Mouse (Mus musculus): ENCODE measurements around the gene Gpatch1.
"Not testable (repeated sequence)": the region's sequence is repeated elsewhere in the genome, so short reads cannot be mapped to it uniquely, and the experiment has no call there.

Gpatch1 gene

DNA sequence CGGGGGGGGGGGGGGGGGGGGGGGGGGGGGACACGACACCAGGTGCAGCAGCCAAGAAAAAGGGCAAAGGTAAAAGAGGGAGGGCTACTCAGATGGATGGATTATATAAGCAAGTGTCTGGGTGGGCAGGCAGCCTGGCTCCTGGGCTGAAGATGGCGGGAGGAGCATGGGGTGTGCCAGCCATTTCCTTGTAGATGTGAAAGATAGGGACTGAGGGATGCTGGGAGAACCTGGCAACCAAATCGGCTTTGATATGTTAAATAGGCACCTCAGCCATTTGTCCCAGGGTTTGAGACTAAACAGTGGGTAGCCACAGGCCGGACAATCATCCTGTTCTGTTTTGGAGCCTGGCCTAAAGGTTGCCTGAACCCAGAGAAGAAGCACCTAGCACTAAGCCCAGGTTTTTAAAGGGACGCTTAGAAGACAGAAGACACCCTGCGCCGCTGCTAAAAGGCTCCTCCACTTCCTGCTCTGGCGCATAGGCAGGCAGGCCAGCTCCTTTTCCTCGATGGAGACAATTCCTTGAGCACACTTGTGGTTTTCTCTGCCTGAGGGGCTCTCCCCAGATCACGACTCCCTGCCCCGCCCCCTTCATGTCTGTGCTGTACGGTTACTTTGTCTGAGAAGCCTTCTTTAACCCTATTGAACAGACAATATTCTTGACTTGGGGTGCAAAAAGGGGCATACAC is 4.6 kb upstream of the Gpatch1 start:
- DNase-seq (ENCODE audit: low spot score), result no peak

DNA sequence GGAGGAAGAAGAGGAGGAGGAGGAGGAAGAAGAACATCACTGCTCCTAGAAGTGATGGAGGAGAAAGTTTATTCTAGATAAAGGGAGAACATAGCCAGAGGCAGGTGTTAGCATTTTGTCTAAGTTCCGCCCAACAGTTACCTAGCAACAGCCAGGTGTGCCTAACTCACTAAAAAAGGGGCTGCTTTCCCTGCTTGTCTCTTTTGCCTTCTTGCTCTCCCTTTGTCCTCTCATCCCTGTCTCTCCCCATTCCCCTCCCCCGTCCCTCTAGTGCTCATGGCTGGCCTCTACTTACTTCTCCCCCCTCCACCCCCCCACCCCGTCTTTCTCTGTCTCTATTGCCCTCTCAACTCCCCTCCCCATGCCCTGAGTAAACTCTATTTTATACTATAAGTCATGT is 3.9 kb upstream of the Gpatch1 start:
- DNase-seq (ENCODE audit: low spot score), result no peak

DNA sequence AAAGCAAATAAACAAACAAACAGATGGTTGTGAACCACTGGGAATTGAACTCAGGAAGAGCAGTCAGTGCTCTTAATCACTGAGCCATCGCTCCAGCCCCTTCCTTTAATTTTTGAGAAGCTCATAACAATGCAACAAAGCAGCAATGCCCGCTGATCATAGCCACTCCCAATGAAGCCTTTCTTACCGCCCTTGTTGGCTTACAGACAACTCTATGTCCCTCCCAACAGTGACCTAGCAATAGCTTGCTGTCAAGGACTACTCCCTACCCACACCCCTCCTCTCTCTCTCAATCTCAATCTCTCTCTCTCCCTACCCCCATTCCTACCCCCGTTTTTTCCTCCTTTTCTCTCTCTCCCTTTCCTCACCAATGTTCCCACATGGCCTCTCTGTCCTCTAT is 1.5 kb upstream of the Gpatch1 start:
- no peak for DNase-seq (ENCODE audit: low spot score)

DNA sequence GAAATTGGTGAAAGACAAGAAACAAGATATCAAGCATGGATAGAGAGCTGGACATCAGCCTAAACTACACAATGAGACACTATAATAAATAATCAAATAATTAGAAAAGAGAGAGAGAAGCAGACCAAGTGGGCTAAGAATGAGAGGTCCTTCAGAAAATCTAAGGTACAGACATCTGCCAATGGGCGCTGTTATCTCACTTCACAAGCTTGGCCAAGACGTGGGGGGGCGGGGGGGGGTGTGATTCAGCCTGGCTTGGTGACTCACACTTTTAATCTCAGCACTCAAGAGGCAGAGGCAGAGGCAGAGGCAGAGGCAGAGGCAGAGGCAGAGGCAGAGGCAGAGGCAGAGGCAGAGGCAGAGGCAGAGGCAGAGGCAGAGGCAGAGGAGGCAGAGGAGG is 981 bp upstream of the Gpatch1 start:
- DNase-seq (ENCODE audit: low spot score), result not testable (repeated sequence)

DNA sequence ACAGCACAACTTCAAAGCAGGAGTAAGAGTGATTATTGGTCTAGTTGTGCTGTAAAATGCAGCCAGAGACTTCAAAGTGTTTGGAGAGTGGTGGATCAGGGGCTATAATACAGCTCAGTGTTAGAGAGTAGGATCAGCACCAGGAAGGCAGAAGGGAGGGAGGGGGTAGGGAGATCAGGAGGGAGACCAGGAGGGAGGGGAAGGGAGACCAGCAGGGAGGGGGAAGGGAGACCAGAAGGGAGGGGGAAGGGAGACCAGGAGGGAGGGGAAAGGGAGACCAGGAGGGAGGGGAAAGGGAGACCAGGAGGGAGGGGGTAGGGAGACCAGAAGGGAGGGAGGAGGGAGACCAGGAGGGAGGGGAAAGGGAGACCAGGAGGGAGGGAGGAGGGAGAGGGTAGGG is 4.1 kb downstream of the Gpatch1 start:
- no peak for DNase-seq (ENCODE audit: low spot score)

DNA sequence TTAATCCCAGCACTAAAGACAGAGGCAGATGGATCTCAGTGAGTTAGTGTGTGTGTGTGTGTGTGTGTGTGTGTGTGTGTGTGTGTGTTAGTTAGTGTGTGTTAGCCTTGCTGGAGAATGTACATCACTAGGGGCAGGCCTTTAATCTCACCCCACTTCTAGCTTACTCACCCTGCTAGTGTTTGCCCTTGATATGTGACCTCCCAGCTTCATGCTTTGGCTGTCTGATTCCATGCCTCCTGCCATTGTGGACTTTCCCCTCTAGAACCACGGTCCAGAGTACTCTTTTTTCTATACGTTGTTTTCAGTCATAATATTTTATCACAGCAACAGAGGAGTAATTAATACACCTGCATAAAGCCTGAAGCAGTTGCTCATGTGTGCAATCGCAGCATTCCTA is 7.0 kb downstream of the Gpatch1 start:
- DNase-seq (ENCODE audit: low spot score), result no peak

DNA sequence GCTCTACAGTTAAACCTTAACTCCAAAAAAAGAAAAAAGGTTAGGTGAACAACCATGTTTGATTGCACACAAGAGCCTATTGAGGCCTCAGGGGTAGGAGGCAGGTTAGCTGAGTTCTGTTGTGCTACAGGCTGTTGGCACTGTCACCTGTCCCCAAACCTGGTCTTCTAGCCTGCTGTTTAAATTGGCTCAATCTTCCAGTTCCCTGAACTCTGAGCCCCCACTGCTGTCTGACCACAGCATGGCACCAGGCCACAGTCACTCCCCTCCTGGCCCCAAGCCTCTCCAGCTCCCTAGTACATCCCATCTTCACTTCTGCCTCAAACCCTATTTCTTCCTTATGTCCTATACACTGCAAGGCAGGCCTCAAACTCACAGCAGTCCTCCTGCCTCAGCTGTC is 17.4 kb downstream of the Gpatch1 start:
- no peak for DNase-seq (ENCODE audit: low spot score)

DNA sequence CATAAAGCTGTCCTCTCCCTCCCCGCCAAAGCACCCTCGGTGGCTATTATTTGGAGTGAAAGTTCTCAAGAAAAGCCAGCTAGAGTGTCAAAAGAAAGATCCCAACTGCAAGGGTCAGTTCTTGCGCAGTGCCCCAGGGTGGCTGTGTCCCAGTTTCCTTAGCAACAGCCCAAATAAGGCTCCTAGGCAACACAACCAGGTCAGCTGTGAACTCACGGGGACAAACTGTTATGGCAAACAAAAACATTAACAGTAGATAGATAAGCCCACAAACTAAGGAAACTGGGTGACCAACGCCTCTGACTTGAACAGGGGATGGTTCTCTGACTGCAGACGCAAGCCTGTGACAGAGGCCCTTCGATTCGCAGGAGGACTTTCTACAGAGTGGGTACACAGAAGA is 18.6 kb downstream of the Gpatch1 start:
- no peak for DNase-seq (ENCODE audit: low spot score)

DNA sequence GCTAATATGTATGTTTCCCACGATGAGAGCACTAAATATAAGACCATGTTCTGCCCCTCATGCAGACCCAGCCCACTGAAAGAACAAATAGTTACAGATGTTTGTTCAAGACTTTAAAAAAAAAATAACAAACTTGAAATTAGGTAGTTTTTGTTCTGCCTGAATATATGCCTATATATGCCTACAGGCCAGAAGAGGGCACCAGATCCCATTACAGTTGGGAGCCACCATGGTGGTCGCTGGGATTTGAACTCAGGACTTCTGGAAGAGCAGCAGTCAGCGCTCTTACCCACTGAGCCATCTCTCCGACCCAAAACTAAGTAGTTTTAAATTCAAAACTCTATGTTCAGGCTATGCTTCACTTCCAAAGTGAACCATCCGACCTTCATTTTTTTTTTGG is 20.4 kb downstream of the Gpatch1 start:
- no peak for DNase-seq (ENCODE audit: low spot score)

DNA sequence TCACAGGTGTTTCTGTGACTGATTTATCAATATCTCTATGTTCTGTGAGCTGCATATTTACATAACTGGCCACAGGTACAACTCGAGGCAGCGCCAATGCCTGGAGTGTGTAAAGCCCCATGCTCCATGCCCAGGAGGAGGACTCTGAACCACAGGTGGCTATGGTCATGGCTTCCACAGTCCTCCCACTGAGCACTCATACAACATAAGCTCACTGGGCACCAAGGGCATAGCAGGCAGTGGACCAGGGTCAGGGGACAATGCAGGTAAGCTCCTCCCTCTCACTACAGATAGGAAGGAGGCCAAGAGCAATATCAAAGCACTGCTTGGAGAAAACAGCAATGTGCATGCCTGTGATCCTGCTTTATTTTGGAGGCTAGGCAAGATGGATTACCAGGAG is 22.6 kb downstream of the Gpatch1 start:
- no peak for DNase-seq (ENCODE audit: low spot score)

DNA sequence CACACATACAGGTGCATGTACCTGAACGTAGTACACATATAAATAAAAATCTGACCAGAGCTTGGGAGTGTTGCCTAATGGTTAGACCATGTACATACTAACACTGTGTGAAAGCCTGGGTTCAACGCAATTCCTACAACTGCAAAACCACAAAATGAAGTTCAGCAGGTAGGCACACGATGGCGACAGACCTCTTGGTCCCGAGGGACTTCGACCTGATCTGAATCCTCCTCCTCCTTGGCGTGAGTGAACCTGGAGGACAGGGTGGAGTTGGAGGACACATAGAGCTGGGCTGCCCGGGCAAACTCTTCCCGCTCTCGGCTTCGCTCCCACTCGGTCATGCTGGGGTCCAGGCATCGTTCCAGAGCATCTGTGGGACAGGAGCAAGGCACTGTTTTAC is 24.8 kb downstream of the Gpatch1 start:
- DNase-seq (ENCODE audit: low spot score), result no peak

DNA sequence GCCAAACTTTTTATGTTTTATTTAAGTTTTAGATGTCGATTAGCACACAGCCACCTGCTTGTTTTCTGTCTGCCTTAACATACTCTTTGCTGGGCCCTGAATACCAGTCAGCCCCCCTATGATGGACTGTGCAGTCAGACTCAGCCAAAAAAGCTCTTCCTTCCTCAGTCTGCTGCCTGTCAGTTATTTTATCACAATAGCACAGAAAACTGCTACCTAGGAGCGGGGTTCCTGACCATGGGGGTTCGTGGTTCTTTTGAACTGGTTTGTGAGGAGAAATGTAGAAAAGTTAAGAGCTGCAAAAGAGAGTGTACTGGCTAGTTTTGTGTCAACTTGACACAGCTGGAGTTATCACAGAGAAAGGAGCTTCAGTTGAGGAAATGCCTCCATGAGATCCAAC is 39.3 kb downstream of the Gpatch1 start:
- no peak for DNase-seq (ENCODE audit: low spot score)

DNA sequence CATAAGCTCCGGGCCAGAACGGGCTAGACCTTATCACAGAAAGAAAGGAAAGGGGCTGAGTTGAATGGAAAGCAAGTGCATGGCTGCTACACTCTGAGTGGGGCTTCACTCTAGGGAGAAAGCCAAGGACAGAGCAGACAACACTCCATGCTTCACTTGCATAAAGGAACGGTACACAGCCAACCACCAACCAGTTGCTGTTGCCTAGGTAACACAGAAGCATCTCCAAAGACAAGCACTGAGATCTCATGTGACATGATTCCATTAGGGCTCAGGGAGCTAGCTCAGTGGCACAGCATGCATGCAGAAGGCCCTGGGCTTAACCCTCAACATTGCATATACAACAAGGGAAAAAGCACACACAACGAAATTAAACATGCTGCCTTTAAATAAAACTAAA is 40.8 kb downstream of the Gpatch1 start:
- no peak for DNase-seq (ENCODE audit: low spot score)

DNA sequence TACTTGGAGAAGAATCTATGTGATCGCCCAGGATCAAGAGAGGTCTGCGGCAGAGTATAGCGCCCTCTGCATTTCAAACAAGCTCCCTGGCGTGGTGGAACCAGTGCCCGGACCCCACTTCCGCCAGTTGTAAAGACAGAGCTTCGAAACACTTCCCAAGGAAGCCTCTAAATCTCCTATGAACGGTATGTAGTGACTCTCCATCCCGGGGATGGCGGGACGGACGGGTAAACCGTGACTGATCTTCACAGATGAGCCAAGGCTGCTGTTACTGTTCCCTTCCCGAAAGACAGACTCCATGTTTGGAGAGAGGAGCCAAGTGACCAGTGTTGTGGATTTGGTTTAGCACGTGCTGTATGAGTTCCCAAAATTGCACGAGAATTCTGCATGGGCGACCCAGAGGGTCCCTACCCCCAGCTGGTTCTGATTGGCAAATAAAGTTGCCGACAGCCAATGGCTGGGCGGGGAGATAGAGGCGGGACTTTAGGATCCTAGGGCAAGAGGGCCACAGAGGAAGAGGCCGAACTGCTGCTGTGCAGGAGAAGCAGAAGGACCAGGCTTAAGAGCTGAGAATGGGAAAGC is 48.7 kb downstream of the Gpatch1 start:
- DNase-seq (ENCODE audit: low spot score), result peak; percentile 9

DNA sequence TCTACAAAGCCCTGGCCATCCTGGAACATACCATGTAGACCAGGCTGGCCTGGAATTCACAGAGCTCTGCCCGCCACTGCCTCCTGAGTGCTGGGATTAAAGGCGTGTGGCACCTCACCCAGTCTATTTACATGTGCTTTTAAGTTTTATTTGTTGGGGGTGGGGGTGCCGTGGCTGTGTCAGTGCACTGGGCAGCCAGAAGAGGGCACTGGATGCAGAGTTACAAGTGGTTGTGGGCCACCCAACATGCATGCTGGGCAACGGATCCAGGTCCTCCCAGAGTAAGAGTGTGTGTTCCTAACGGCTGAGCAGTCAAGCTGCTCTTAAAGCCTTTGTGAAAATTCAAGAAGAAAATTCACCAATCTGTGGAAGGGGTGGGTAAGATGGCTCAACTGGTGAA is 50.4 kb downstream of the Gpatch1 start:
- no peak for DNase-seq (ENCODE audit: low spot score)

DNA sequence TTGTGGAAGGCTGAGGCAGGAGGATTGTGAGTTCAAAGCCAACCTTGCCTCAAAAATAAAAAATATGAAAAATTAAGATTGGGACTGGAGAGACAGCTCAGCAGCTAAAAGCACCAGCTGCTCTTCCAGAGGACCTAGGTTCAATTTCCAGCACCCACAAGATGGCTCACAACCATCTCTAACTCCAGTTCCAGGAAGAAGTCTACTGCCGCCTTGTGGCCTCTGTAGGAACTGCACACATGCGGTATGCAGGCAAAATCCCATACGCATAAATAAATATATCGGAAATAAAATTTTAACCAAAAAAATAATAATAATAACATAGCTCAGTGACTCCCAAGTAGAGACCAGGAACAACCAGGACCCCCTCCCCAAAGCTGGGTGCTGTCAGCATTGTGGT is 51.6 kb downstream of the Gpatch1 start:
- DNase-seq (ENCODE audit: low spot score), result no peak

DNA sequence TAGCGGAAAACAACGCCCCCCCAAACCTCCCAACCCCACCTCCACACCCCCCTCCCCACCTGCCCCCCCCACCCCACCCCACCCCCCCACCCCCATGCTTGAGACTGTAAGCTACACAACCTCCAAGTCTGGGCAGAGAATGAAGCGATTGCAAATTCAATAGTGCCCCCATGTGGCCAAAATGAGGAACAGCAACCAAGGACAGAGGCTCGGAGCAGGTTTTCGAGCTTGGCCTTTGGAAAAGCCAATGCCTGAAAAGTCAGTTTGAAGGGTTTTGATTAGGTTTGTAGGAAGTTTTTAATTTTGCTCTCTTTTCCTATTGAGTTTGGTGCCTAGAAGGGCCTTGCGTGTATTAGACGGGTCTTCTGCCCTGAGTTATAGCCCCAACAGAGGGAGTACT is 53.5 kb downstream of the Gpatch1 start:
- peak; percentile 52 for DNase-seq (ENCODE audit: low spot score)

DNA sequence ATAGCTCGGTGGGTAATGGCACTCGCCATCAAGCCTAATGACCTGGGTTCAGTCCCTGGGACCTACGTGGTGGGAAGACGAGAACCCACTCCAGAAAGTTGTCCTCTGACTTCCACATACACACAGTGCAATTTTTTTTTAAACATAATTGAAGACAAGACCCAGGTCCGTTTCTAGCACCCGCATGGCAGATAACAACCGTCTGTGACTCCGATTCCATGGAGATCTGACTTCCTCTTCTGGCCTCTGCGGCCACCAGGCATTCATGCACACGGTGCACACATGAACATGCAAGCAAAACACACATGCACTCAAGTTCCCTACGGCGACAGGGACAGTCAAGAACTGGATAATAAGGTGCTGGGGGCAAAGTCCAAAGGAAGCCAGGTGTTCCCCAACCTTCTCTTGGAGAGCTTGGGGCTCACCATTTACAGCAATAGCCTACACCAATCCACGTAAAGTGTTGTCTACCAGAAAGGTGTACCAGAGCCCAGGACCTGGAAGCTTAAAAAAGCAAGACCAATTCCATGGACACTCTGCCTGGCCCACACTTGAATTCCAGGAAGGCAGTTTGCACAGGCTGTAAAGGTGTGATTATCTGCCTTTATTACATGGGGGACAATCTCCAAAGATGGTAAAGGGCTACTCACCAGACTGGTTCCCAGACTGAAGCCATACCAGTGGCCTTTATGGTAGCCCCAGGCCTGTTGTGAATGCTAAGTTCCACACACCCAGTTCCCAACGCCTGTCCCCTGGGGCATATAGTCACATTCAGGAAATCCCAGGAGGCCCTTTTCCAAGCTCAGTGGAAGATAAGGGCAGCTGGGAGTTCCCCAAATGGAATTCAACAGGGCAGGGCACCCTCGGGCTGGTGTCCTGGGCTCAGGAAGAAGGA is 54.4 kb downstream of the Gpatch1 start:
- no peak for DNase-seq (ENCODE audit: low spot score)

DNA sequence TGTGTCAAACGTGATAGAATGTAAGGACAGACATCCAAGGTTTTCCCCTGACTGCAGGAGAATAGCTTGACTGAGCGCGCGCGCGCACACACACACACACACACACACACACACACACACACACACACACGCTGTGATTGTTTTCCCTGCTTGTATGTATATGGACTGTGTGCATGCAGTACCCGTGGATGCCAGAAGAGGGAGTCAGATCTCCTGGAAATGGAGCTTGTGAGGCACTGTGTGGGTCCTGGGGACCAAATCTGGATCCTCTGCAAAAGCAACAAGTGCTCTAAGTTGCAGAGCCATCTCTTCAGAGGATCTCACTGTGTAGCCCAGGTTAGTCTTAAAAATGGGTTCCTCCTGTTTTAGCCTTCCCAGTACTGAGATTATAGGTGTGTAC is 58.9 kb downstream of the Gpatch1 start:
- no peak for DNase-seq (ENCODE audit: low spot score)

DNA sequence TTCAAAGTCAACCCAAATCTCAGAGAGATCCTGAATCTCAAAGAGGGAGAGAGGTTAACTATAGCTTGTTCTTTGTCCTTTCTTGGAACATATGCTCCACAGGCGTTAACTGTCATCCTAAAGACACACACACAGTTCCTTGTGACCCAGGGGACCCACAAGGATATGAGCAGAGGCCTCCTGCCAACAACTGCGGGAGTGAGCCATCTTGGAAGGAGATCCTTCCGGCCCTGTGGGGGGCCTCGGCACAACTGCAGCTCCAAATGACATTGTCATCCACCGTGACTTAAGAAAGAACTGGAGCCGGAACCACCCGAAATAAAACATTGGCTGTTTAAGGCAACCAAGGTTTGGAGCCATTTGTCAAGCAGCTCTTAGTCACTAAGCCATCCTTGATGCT is 59.9 kb downstream of the Gpatch1 start:
- DNase-seq (ENCODE audit: low spot score), result no peak

DNA sequence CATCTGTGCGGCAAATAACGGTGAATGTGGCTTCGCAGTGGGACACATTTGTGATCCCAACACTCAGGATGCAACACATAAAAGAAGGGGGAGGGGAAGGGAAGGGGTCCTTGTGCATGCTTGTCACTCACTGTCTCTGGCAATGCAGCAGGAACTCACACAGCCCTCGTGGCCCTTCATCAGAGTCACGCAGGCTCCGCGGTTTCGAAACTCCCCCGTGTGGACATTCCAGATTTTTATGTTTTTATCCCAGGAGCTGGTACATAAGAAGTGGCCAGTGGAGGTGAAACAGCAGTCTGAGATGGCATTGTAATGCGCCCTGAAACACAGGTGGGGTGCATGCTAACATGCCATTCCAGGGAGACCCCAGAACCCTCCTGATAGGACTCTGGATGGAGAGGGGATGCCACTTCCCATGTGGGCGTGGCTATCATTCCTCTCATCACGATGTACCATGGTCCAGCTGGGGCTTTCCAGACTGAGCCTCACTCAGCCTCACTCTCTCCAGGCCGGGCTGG is 66.1 kb downstream of the Gpatch1 start:
- peak; percentile 20 for DNase-seq (ENCODE audit: low spot score)

DNA sequence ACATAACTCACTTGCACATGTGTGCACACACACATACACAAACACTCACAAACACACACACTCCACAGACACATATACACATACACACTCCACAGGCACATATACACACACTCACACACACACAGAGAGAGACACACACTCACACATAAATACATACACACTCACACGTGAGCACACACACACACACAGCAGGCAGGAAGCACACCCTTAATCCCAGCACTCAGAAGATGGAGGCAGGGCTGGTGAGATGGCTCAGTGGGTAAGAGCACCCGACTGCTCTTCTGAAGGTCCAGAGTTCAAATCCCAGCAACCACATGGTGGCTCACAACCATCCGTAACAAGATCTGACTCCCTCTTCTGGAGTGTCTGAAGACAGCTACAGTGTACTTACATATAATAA is 80.3 kb downstream of the Gpatch1 start:
- not testable (repeated sequence) for DNase-seq (ENCODE audit: low spot score)

DNA sequence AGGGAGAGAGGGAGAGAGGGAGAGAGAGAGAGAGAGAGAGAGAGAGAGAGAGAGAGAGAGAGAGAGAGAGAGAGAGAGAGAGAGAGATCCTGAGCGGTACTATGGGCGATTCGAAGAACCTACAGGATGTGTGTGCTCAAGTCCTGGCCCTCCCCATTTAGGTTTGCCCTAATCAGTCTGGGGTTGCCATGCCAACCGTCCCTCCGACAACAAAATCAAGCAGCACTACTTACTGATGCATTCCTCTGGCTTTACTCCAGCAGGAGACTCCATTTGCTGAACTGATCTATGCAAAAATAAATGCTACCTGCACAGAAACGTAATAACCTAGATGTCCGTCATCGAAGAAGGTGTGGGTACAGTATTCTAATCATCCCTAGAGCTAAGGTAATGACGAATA is 82.9 kb downstream of the Gpatch1 start:
- DNase-seq (ENCODE audit: low spot score), result peak; percentile 57
